Mouse (Mus musculus): ENCODE measurements around the gene Aqp9.

The Aqp9 gene

DNA sequence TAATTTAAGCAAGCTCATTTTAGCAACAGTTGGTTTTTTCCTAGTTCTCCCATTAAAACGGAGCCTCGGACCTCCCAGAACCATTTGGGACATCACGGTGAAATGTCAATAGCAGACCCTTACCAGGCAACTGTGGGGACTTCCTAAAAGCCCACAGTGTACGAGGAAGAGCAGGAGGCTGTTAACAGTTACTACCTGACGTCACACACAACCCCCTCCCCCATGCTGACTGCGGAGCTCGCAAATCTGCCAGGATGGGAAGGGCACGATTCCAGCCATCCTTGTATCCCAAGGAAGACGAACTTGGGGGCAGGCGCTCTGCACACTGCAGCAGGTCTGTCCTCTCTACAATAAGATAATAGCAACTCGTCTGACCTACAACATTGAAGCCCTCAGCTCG is at the start of gene Aqp9:
Gene Aqp9 (minus strand): TSS at position 172 of the 400 bp plus-strand sequence.
- CTCF ChIA-PET = no interaction called here

DNA sequence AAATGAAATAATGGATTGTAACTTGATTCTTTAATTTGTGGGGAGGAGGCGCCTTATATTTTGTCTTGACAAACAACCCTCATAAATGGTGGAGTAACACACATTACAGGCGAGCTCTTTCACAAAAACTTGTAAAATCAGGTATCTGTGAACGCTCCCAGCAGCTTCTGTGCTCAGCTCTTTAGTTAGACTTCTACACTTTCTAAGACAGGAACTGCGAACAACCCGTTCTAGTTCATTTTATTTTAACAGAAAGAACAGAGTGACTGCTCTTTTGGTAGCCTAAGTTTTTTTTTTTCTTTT is 49.3 kb upstream of the Aqp9 start:
- CTCF ChIA-PET = no interaction called here

DNA sequence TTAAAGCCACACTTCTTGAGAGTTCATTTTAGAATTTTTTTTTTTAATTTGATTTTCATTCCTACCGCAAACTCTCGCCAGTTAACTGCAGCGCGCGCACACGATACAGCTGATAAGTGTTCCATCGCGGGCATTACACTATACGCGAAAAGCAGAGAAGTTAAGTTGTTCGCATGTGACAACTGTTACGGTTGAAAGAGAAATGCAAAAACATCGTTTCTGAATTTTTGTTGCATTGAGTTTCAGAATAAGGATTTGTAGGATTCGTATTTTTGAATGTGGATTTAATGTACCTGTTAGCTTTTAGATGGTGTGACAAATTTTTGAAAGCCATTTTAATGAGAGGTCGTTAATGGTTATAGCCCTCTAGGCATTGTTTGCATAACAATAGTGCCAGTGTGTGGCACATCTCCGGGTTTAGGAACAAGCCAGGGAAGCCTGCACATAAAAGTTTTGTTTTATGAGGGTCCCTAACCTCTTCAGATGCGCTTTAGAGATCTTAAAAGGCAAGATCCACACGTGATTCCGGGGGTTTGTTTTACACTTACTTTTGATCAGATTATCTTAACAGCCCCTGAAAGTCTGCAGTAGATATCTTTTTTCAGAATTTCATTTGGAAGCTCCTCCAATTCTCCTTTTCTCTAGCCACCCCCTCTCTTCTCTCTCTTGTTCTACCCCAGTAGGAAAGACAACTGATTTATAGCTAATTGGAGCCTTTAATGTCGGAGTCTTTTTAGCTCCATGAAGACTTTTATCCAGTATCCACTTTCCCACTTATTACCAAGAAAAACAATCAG is 48.7 kb upstream of the Aqp9 start:
- CTCF ChIA-PET = interaction anchor here (0.6 kb wide), 1 partner anchor 8 kb away, joined by 3 read pairs; no protein-coding TSS in a partner anchor

GRCm38 (mm10) chr9:71216036-71216995 is 47.8 kb upstream of the Aqp9 start:
- CTCF ChIA-PET = no interaction called here

DNA sequence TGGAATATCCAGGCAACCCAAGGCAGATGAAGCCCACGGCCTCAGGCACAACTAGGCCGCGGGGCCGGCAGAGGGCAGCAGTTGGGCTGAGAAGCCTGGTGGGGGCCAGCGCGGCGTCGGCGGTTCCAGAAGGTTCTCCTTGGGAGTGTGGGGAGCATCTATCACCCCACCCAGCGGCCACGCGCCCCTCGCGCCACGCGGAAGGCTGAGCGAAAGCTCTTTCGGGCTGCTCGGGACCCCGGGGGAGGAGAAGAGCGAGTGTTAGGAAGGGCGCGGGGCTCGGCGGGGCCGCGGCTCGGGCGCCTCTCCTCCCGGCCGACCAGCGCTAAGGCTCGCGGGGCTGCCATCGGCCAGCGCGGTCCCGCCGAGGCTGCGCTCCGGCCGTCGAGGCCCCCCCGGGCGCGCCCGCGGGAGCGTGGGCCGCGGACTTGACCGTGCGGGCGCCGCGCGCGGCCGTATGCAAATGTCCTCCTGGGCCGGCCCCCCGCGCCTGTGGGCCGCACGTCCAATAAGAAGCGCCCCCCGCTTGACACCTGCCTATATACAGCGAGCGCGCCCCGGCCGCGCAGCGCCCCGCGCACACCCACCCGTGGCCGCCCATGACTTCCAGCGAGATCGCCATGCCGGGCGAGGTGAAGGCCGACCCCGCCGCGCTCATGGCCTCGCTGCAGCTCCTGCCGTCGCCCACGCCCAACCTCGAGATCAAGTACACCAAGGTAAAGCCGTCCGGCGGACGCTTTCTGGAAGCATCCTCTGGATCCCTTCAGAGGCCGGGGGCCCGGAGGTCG is 47.0 kb upstream of the Aqp9 start, which contains the start of gene Aldh1a2:
Gene Aldh1a2 (plus strand): TSS at position 542 of the 788 bp plus-strand sequence.
- CTCF ChIA-PET = no interaction called here

DNA sequence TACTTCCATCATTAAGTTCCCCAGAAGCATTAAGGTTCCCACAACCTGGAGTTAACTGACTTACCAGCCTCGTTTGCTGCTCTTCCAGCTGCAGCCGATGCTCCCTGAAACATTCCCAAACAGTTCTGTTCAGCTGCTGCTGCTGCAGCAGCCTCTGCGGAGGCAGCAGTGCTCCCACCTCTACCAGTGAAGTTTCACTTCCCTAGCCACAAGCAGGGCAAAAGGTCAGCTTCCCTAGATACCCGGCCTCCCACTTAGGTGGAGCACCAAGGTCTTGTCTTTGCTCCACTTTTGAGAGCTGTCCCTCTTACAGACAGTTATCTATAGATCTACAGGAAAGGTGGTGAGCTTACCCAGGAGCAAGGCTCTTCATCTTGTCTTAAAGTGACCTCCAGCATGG is 45.2 kb upstream of the Aqp9 start:
- CTCF ChIA-PET = interaction anchor here (0.6 kb wide), 1 partner anchor 60 kb away, joined by 3 read pairs; no protein-coding TSS in a partner anchor

DNA sequence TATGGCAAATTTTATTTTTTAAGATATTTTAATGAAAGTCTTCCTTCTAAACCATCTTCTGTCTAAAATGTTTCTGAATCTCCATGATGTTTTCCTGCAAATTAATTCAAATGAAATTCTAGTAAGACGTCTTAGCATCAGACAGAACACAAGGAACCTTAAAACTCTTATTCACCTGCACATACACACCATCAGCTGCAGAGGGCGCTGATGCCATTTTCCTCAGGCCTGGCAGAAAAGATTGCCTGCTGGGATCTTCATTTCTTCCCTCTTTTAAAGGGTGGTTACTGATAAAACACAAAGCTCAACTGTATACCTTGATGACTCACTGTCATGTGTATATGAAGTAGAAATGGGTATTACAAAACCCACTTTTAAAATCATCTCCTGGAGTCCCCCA is 42.4 kb upstream of the Aqp9 start:
- CTCF ChIA-PET = no interaction called here

DNA sequence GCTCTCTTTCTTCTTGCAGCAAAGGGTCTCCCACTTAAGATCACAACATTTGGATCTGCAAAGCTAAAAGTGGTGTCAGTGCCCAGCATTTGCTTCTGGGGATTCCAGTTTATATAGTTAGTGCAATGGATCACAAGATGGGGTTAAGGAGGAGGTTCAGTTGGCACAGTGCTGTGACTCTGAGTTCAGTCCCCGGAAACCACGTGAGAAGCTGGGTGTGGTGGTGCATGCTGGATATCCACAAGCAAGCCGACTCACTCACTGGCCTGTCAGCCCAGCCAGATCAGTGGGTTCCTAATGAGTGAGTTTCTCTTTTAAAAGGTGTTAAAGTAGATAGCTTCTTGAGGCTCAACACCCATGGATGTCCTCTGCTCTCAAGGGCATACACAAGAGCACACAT is 40.8 kb upstream of the Aqp9 start:
- CTCF ChIA-PET = no interaction called here

DNA sequence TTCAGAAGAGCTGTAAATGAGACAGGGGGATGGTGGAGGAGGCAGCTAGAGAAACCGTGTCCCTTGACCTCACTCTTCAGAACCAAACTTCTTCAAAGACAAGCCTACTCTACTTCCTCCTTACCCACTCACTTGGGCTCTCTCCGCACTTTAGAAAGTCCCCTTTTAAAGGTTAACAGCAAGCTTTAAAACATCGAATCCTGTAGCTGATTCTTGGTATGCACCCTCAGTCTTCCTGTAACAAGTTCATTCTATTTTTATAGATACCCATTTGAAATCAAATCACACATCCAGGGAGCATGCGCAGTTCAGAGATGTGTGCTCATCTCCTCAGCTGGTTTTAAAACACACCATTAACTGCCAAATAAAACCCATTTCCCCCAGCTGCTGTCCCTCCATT is 33.8 kb upstream of the Aqp9 start:
- CTCF ChIA-PET = no interaction called here

GRCm38 (mm10) chr9:71198826-71199225 is 30.3 kb upstream of the Aqp9 start:
- CTCF ChIA-PET = no interaction called here

DNA sequence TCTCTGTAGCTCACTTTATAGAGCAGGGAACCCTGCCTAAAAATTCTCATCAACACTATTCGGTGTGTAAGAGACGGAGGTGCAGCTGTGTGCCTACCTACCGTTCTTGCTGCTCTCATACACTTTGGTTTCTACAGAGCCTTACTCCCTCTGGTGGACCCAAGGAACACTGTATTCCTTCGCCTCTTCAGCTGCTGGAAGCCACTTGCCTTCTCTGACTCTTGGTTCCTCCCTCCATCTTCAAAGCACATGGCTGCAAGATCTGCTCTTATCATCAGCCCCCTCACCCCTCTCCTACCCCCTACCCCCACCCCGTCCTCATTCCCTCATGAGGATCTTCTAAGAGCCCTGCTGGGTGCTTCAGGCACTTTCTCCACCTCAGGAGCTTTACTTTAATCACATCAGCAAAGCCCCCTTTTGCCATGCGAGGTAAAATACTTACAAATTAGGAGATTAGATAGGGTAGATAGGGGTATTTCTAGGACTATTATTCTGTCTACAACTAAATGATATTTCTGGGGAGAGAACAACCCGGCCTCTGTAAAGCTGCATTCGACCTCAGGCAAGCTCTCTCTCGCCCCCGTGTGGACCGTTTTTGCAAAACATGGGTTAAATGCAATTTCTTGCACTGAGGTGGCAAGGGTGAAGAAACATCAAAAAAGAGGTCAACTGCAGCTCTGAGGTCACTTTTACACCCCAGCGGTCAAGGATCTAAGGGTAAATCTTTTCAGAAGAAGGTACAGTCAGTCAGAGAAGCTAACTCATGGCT is 20.3 kb upstream of the Aqp9 start:
- CTCF ChIA-PET = interaction anchor here (0.6 to 1.2 kb wide), 8 partner anchors 17 to 600 kb away, joined by 3 to 21 read pairs (median 3); no protein-coding TSS in a partner anchor

DNA sequence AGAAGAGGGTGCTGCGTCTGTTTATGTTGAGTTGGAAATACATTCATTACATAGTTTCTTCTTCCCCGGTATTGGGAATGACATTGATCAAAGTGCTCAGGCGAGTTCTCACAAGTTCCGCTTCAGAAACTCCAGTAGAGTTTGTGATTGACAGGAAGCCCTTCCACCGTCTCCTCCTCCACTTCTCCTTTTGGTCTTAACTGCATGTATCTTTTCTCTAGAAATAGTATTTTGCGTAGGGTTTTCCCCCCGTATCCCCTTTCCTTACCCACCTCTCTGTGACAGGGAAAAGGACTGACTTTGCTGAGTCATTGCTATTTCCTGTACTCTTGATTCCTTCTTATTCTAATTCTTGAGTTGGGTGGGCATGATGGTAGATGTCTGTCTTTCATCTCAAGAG is 18.9 kb upstream of the Aqp9 start:
- CTCF ChIA-PET = no interaction called here

GRCm38 (mm10) chr9:71185823-71186222 is 17.3 kb upstream of the Aqp9 start:
- CTCF ChIA-PET = no interaction called here

GRCm38 (mm10) chr9:71185285-71185684 is 16.8 kb upstream of the Aqp9 start:
- CTCF ChIA-PET = no interaction called here

- CTCF ChIA-PET = interaction anchor here (0.6 to 0.7 kb wide), 2 partner anchors 13 to 442 kb away, joined by 4 to 7 read pairs; no protein-coding TSS in a partner anchor
Observed at GRCm38 (mm10) chr9:71179964-71180700, 11.7 kb upstream of the Aqp9 start.

DNA sequence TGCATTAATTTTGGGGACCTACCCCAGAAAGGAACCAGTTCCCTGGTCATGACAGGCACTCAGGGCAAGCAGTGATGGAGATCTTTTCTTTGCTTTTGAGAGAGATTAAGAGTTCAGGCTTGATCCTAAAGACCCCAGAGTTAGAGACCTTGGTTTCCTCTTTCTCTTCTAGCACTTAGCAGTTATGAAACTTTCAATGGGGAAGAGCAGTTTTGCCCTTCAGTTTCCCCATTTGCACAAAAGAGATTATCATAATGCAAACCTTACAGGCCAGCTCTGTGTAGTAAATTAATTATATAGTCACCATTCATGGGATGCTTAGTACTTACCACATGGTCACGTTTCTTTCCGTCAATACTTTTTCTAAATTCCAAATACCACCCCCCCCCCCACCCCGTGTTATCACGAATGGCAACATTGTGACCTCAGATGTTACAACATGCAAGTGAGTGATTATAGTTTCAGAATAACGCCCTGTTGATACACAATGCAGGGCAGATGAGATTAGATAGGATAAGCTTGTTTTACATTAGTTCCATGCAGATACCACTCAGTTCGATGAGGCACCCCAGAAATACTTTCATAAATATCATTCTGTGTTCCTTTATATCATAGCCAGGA is 10.9 kb upstream of the Aqp9 start:
- CTCF ChIA-PET = no interaction called here

DNA sequence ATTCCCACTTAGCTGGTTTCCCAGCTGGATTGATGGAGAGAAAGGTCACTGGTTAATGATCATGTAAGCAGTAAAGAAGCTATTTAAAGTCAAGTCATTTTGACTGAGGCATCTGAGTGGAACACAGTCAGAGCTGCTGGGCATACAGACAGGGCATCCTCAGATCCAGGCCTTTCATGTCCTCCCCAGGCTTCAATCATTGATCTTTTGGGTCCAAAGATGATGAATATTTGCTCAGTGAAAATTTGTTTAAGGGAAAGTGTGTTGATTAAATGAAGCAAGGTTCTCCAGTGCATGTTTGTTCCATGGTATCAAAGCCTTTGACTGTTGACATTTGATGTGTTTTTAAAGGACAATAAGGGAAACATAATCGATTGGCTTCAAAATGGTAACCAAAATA is 7.2 kb upstream of the Aqp9 start:
- CTCF ChIA-PET = no interaction called here

GRCm38 (mm10) chr9:71174316-71174975 is 6.0 kb upstream of the Aqp9 start:
- CTCF ChIA-PET = no interaction called here

DNA sequence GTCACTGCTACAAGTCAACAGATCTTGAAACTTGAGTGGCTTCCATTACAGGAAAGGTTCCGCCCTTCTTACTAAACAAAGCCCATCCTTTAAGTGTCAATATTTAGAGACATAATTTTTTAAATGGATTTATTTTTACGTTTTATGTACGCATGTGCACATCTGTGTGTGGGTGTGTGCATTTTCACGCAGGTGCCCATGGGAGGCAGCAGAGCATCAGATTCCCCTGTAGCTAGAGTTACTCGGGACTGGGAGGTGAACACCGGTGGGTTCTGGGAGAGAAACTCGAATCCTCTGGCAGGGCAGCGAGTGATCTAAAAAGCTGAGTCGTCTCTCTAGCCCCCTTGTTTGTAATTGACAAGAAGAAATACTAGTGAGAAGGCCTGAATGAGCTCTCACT is 5.1 kb upstream of the Aqp9 start:
- CTCF ChIA-PET = no interaction called here

All from spleen, embryonic (tissue).